Mouse (Mus musculus) mouse embryonic stem cell (cell line): ENCODE data around the gene Pros1.

ENCODE experiments used
- in situ Hi-C, 2 experiments: fragments of 300-500 bp; cut with MboI; formaldehyde crosslinking; loops; 1 replicate in 1 of 2; 3 replicates in 1 of 2; pipeline ENCODE4 v1.14.3; 2019 to 2020; ENCODE audit warnings: low sequenced_read_pairs in 2 of 2, low pct_unique_long_range_greater_than_20kb in 1 of 2, mixed read lengths in 1 of 2; ENCODE audit not compliant: unreplicated experiment in 1 of 2

The Pros1 gene

DNA sequence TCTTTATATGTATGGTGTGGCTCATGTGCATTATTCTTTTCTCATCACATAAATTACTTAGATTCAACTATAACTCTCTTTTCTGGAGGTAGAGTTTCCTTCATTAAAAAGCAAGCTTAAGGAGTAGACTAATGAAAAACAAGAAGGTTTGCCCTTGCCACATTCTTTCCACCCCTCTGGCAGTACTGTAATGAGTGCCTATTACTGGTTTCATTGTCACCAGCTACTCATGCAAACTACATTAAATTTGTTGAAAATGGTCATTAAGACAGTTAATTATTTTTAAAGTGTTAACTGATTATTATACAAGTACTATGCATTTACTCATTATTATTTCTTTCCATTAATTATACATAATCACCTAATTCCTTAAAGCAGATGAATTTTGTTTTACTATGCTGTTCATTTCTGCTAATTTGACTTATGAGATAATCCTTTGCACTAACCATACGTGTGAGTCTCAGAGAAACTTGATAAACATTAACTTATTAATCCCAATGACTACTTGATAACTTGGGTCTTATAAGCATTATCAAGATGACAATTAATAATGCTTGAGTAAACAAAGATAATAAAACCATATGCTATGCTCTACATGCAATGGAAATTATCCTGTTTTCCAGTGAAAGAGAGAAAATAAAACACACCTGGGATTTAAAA lies 117.7 kb downstream of the Pros1 start:
- in situ Hi-C loops, result no loop called here

DNA sequence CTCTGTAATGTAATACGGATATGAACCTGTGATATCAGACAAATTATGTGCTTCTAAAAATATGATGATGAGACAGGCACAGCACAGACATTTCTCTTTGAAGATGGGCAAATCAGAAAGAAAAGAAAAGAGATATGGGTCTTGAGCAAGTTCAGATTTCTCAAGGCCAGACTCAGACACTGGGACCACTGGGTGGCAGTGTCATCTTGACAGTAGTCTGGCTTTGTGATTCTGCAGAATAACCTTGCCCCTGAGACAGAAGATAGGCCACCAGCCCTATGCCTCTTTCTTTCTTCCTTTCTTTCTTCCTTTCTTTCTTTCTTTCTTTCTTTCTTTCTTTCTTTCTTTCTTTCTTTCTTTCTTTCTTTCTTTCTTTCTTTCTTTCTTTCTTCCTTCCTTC lies 120.8 kb downstream of the Pros1 start:
- in situ Hi-C loops, result no loop called here
